14 mouse cellular contexts compared by ENCODE assay signal in the genomic region with DNA sequence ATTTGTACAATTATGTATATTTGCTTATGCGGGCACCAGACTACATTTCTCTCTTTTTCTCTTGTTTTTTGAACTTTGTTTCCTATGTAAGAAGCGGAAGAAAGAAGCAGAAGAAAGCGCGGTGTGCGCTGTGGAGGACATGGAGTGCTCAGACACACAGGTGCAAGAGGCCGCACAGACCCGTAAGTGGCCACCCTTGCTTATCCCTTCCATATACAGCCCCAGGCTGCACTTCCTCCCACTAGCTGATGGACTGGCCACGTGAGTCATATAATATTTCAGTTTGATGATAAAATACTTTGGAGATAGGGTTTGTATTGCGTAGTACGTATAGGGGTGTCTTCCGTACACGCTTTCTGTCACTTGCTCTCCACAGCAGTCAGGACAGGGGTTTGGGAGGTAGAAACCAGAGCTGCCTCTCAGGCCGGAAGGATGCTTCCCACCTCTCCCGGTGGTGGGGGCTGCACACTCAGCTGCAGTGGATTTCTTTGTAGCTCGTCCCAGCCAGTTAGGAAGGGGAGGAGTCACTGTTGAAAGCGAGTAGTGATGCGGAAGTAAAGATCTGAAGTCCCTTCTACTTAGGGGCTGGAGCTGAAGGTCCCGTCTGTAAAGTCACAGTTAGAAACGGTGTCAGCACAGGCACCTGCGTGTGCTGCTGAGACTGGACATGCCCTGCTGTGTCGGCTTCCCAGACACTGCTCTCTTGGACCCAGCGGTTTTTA.
DNase-seq lines count a peak whose midpoint lies in the region; ATAC-seq and TF ChIP-seq lines count a peak whose summit lies in the region.
"Had no signal": no experiment of that assay in that cellular context is flagged by ENCODE, and none has a peak within 500 bp of the region (broad histone marks: within the 10 kb centered on the region; RNA-seq: fewer than 3 reads in every experiment).

No protein-coding gene starts in this region.

- peak; percentile 83 for DNase-seq in brain, embryonic 14.5 days (ENCODE audit: low read depth)
- DNase-seq in embryonic facial prominence, embryonic 11.5 days (ENCODE audit: low spot score), result peak; percentile 30
- peak; percentile 33 for DNase-seq in neural tube, embryonic 11.5 days (ENCODE audit: low spot score)
- DNase-seq in thymus, adult 2 months, result no peak
- no peak for DNase-seq in yolk sac, embryonic 10.5 days (ENCODE audit: low spot score)
- DNase-seq: cerebellum, adult 2 months; kidney, postnatal 14 days; lung, postnatal 36 days; right cerebral cortex, postnatal 4 days; thymus, adult 18-20 months had no signal

- no peak overlapping the region for H3K4me3 ChIP-seq in embryonic facial prominence, embryonic 11.5 days (ENCODE audit: low read depth, low read length)
- no peak overlapping the region for H3K4me3 ChIP-seq in forebrain, embryonic 16.5 days (replicated peaks; ENCODE audit: low read length)
- no peak overlapping the region for H3K4me3 ChIP-seq in neural tube, embryonic 11.5 days (ENCODE audit: low read depth, low read length)
- no peak overlapping the region for H3K4me3 ChIP-seq in midbrain, embryonic 15.5 days
- no peak overlapping the region for H3K4me3 ChIP-seq in thymus, adult 2 months (ENCODE audit: control insufficient read depth, insufficient read depth, low read length)
- H3K4me3 ChIP-seq: intestine, embryonic 15.5 days had no signal

- no peak overlapping the region for H3K27ac ChIP-seq in embryonic facial prominence, embryonic 11.5 days (replicated peaks; ENCODE audit: low read depth, low read length)
- no peak overlapping the region for H3K27ac ChIP-seq in forebrain, embryonic 16.5 days (ENCODE audit: low read length)
- H3K27ac ChIP-seq in neural tube, embryonic 11.5 days (ENCODE audit: low read depth, low read length), result peak overlapping the region; percentile 27; the same call in 1 of the 2 replicates
- H3K27ac ChIP-seq in midbrain, embryonic 15.5 days, result no peak overlapping the region
- H3K27ac ChIP-seq in thymus, adult 2 months (ENCODE audit: control insufficient read depth, insufficient read depth, low read length), result no peak overlapping the region
- H3K27ac ChIP-seq: intestine, embryonic 15.5 days had no signal

- TF ChIP-seq CTCF in brain, embryonic 14.5 days (IDR thresholded peaks at IDR 0.05; ENCODE audit: borderline replicate concordance, extremely low read depth, insufficient read depth, insufficient read length), result no peak
- no peak for TF ChIP-seq CTCF in thymus, adult 2 months (IDR thresholded peaks at IDR 0.05; ENCODE audit: borderline replicate concordance, control insufficient read depth, extremely low read depth, insufficient read depth, low read length, poor library complexity)

- no peaks in the 10 kb centered on the region for H3K4me1 ChIP-seq in embryonic facial prominence, embryonic 11.5 days (ENCODE audit: control insufficient read depth, insufficient read depth, low read length)
- peaks cover 17% of the 10 kb centered on the region for H3K4me1 ChIP-seq in forebrain, embryonic 16.5 days (replicated peaks; ENCODE audit: control insufficient read depth, insufficient read depth, low read length)
- H3K4me1 ChIP-seq in neural tube, embryonic 11.5 days (ENCODE audit: control insufficient read depth, insufficient read depth, low read length), result peaks cover 11% of the 10 kb centered on the region
- peaks cover 8% of the 10 kb centered on the region; the same call in 1 of the 2 replicates for H3K4me1 ChIP-seq in midbrain, embryonic 15.5 days
- no peaks in the 10 kb centered on the region for H3K4me1 ChIP-seq in thymus, adult 2 months (replicated peaks; ENCODE audit: control insufficient read depth, insufficient read depth, low read length)
- H3K4me1 ChIP-seq: intestine, embryonic 15.5 days had no signal

- 68% methylated on average over 22 of the region's 22 CpGs for WGBS in embryonic facial prominence, embryonic 11.5 days
- WGBS in forebrain, embryonic 16.5 days, result 41% methylated on average over 22 of the region's 22 CpGs
- WGBS in neural tube, embryonic 11.5 days, result 65% methylated on average over 22 of the region's 22 CpGs
- 67% methylated on average over 22 of the region's 22 CpGs for WGBS in midbrain, embryonic 15.5 days
- 94% methylated on average over 22 of the region's 22 CpGs for WGBS in thymus, adult 2 months

- no peaks in the 10 kb centered on the region for H3K9me3 ChIP-seq in embryonic facial prominence, embryonic 11.5 days (replicated peaks; ENCODE audit: control insufficient read depth, low read length)
- H3K9me3 ChIP-seq in forebrain, embryonic 16.5 days (ENCODE audit: control insufficient read depth, low read length), result no peaks in the 10 kb centered on the region
- H3K9me3 ChIP-seq in neural tube, embryonic 11.5 days (ENCODE audit: control insufficient read depth, low read length), result no peaks in the 10 kb centered on the region
- no peaks in the 10 kb centered on the region for H3K9me3 ChIP-seq in midbrain, embryonic 15.5 days
- H3K9me3 ChIP-seq: intestine, embryonic 15.5 days had no signal

- peak; percentile 56; the same call in 1 of the 2 replicates for ATAC-seq in embryonic facial prominence, embryonic 11.5 days (replicated peaks; ENCODE audit: insufficient number of reproducible peaks, low FRiP score, low TSS enrichment, low read depth)
- ATAC-seq in forebrain, embryonic 16.5 days, result peak; percentile 71
- ATAC-seq in neural tube, embryonic 11.5 days (ENCODE audit: insufficient read depth, low FRiP score, low TSS enrichment), result peak; percentile 81
- no peak for ATAC-seq in midbrain, embryonic 15.5 days (replicated peaks)
- ATAC-seq: activated CD4-positive, CD25-positive, alpha-beta regulatory T cell, adult 4 months; intestine, embryonic 15.5 days had no signal

- no peaks in the 10 kb centered on the region for H3K36me3 ChIP-seq in embryonic facial prominence, embryonic 11.5 days (replicated peaks; ENCODE audit: control insufficient read depth, insufficient read depth, low read depth, low read length)
- H3K36me3 ChIP-seq in forebrain, embryonic 16.5 days (ENCODE audit: control insufficient read depth, insufficient read depth), result no peaks in the 10 kb centered on the region
- peaks cover 2% of the 10 kb centered on the region; the same call in 1 of the 2 replicates for H3K36me3 ChIP-seq in neural tube, embryonic 11.5 days (ENCODE audit: control insufficient read depth, insufficient read depth, low read length)
- no peaks in the 10 kb centered on the region for H3K36me3 ChIP-seq in midbrain, embryonic 15.5 days (replicated peaks)
- H3K36me3 ChIP-seq in thymus, adult 2 months (ENCODE audit: control insufficient read depth, insufficient read depth, low read length), result peaks cover 9% of the 10 kb centered on the region

- H3K9ac ChIP-seq in embryonic facial prominence, embryonic 11.5 days (replicated peaks; ENCODE audit: low read length), result no peak overlapping the region
- no peak overlapping the region; the same call in 1 of the 2 replicates for H3K9ac ChIP-seq in forebrain, embryonic 16.5 days (replicated peaks; ENCODE audit: low read depth, low read length)
- H3K9ac ChIP-seq in neural tube, embryonic 11.5 days (ENCODE audit: low read length), result no peak overlapping the region
- no peak overlapping the region for H3K9ac ChIP-seq in midbrain, embryonic 15.5 days
- H3K9ac ChIP-seq: intestine, embryonic 15.5 days had no signal

- no peak overlapping the region for H3K4me2 ChIP-seq in embryonic facial prominence, embryonic 11.5 days (ENCODE audit: low read depth, low read length)
- H3K4me2 ChIP-seq in forebrain, embryonic 16.5 days (ENCODE audit: low read length), result peak overlapping the region; percentile 28; the same call in 1 of the 2 replicates
- H3K4me2 ChIP-seq in neural tube, embryonic 11.5 days (ENCODE audit: low read depth), result no peak overlapping the region
- H3K4me2 ChIP-seq in midbrain, embryonic 15.5 days, result no peak overlapping the region
- H3K4me2 ChIP-seq: intestine, embryonic 15.5 days had no signal

- no peak for TF ChIP-seq POLR2A in brain, embryonic 14.5 days (IDR thresholded peaks at IDR 0.05; ENCODE audit: borderline replicate concordance, extremely low read depth, insufficient read depth, insufficient read length, poor library complexity, severe bottlenecking)
- TF ChIP-seq POLR2A in thymus, adult 2 months (IDR thresholded peaks at IDR 0.05; ENCODE audit: control insufficient read depth, extremely low read depth, insufficient read depth, low read length, poor library complexity), result no peak

- no peaks in the 10 kb centered on the region for H3K27me3 ChIP-seq in embryonic facial prominence, embryonic 11.5 days (ENCODE audit: control insufficient read depth, insufficient read depth, low read length)
- H3K27me3 ChIP-seq in forebrain, embryonic 16.5 days (replicated peaks; ENCODE audit: control insufficient read depth, insufficient read depth, low read length), result no peaks in the 10 kb centered on the region
- no peaks in the 10 kb centered on the region for H3K27me3 ChIP-seq in neural tube, embryonic 11.5 days (ENCODE audit: control insufficient read depth, insufficient read depth, low read length)
- H3K27me3 ChIP-seq in midbrain, embryonic 15.5 days (replicated peaks), result no peaks in the 10 kb centered on the region
- no peaks in the 10 kb centered on the region for H3K27me3 ChIP-seq in thymus, adult 2 months (ENCODE audit: control insufficient read depth, insufficient read depth, low read length)
- H3K27me3 ChIP-seq: intestine, embryonic 15.5 days had no signal

Comparison
In these comparisons a context has a peak if more than half of its experiments do, and no peak if none do; other contexts are left out.
1. DNase-seq: peak in brain, embryonic 14.5 days (single experiment), embryonic facial prominence, embryonic 11.5 days (single experiment) and neural tube, embryonic 11.5 days (single experiment); none in thymus, adult 2 months (single experiment) and yolk sac, embryonic 10.5 days (single experiment).